Mouse (Mus musculus) forebrain, embryonic 14.5 days (tissue): ENCODE measurements at regions not wholly inside any gene's neighbourhood (a gene's known extent, or its start where the extent isn't known, plus 50 kb on each side); places are given as distances from the start of the nearest gene placed in this dataset.

ENCODE experiments used
- ATAC-seq: fragments of 200-750 bp; cut with Nextera tagmentation; 2 replicates; pipeline ENCODE4 v1.8.0; 2017; ENCODE audit warnings: mild to moderate bottlenecking, moderate library complexity
- DNase-seq: peaks from one replicate; pipeline ENCODE4 v3.0.0-alpha.2; 2015; ENCODE audit warnings: low spot score
- H3K27ac ChIP-seq: fragments of 300-500 bp; sonication (generic); 2 replicates; pipeline ENCODE4 v1.5.1; 2014; ENCODE audit warnings: low read depth, mild to moderate bottlenecking, control low read depth, low read length, moderate library complexity
- H3K27me3 ChIP-seq: fragments of 300-500 bp; sonication (generic); replicated peaks from 2 replicates; pipeline ENCODE4 v1.6.1; 2014; ENCODE audit warnings: low read length, control low read depth, mixed read lengths; ENCODE audit not compliant: control insufficient read depth, insufficient read depth
- H3K36me3 ChIP-seq: fragments of 300-500 bp; sonication (generic); 2 replicates; pipeline ENCODE4 v1.6.1; 2014; ENCODE audit warnings: low read length, control low read depth; ENCODE audit not compliant: control insufficient read depth, insufficient read depth
- H3K4me1 ChIP-seq: fragments of 300-500 bp; sonication (generic); 2 replicates; pipeline ENCODE4 v1.6.1; 2014; ENCODE audit warnings: antibody characterized with exemption, low read length, control low read depth; ENCODE audit not compliant: control insufficient read depth, insufficient read depth
- H3K4me2 ChIP-seq: fragments of 300-500 bp; sonication (generic); 2 replicates; pipeline ENCODE4 v1.6.1; 2014; ENCODE audit warnings: mild to moderate bottlenecking, control low read depth, low read length
- H3K4me3 ChIP-seq: fragments of 300-500 bp; sonication (generic); 2 replicates; pipeline ENCODE4 v1.5.1; 2014; ENCODE audit warnings: low read depth, low read length, control low read depth
- H3K9ac ChIP-seq: fragments of 300-500 bp; sonication (generic); 2 replicates; pipeline ENCODE4 v1.6.1; 2014; ENCODE audit warnings: mild to moderate bottlenecking, low read length, control low read depth, moderate library complexity
- H3K9me3 ChIP-seq: fragments of 300-500 bp; sonication (generic); replicated peaks from 2 replicates; pipeline ENCODE4 v1.6.1; 2016; ENCODE audit warnings: low read length, control low read depth, mixed read lengths; ENCODE audit not compliant: control insufficient read depth
- WGBS: fragments of 180-500 bp; shearing (Covaris S2); extraction: QIAGEN DNeasy Blood & Tissue Kit; methylation state at CpG from one replicate; pipeline ENCODE4 v1.1.7; 2014; 5-methylcytosine and 5-hydroxymethylcytosine counted together

- peak; percentile 67; the same call in 1 of the 2 replicates for ATAC-seq
- no peak overlapping the region for H3K9ac ChIP-seq
- H3K4me3 ChIP-seq: no peak overlapping the region
Observed at GRCm38 (mm10) chr12:118594781-118595574, 251.2 kb upstream of the Sp8 start.

GRCm38 (mm10) chr12:118583829-118584628 is 262.1 kb upstream of the Sp8 start:
- ATAC-seq (peak; percentile 89), DNase-seq (peak; percentile 78)
- Histone ChIP-seq H3K27ac (no peak overlapping the region), H3K4me1 (peaks cover 2% of the 10 kb centered on the region; the same call in 1 of the 2 replicates), H3K4me2 (no peak overlapping the region), H3K9ac (no peak overlapping the region), H3K36me3 (no peaks in the 10 kb centered on the region), H3K9me3 (no peaks in the 10 kb centered on the region), H3K27me3 (no peaks in the 10 kb centered on the region), H3K4me3 (no peak overlapping the region)
- WGBS: 60% methylated on average over 12 of the region's 12 CpGs

More at GRCm38 (mm10) chr12:118594781-118595574, 251.2 kb upstream of the Sp8 start:
- 20% methylated on average over 18 of the region's 18 CpGs for WGBS
- Histone ChIP-seq H3K27me3 (0 out of 2 replicates have a peak, but pooled peaks cover 2% of the 10 kb centered on the region), H3K9me3 (no peaks in the 10 kb centered on the region), H3K36me3 (no peaks in the 10 kb centered on the region), H3K27ac (no peak overlapping the region), H3K4me1 (0 out of 2 replicates have a peak, but pooled peaks cover 4% of the 10 kb centered on the region), H3K4me2 (peak overlapping the region; percentile 36; the same call in 1 of the 2 replicates)
- peak; percentile 16 for DNase-seq

GRCm38 (mm10) chr12:118569811-118570210 is 268.6 kb upstream of the Sp4 start:
- Histone ChIP-seq H3K27ac (no peak overlapping the region), H3K4me2 (no peak overlapping the region), H3K9me3 (no peaks in the 10 kb centered on the region), H3K4me3 (no peak overlapping the region), H3K9ac (no peak overlapping the region), H3K36me3 (no peaks in the 10 kb centered on the region), H3K4me1 (0 out of 2 replicates have a peak, but pooled peaks cover under 1% of the 10 kb centered on the region), H3K27me3 (no peaks in the 10 kb centered on the region)
- peak; percentile 67 for DNase-seq
- WGBS: 81% methylated on average over 2 of the region's 2 CpGs
- peak; percentile 48; the same call in 1 of the 2 replicates for ATAC-seq

GRCm38 (mm10) chr12:118566681-118567080 is 265.4 kb upstream of the Sp4 start:
- ATAC-seq (no peak), DNase-seq (no peak)
- Histone ChIP-seq H3K36me3 (no peaks in the 10 kb centered on the region), H3K27me3 (no peaks in the 10 kb centered on the region), H3K4me3 (no peak overlapping the region), H3K27ac (no peak overlapping the region), H3K9me3 (no peaks in the 10 kb centered on the region), H3K4me2 (no peak overlapping the region), H3K4me1 (peaks cover 11% of the 10 kb centered on the region), H3K9ac (no peak overlapping the region)

GRCm38 (mm10) chr12:118564394-118565112 is 263.3 kb upstream of the Sp4 start:
- Histone ChIP-seq H3K36me3 (no peaks in the 10 kb centered on the region), H3K9me3 (no peaks in the 10 kb centered on the region), H3K4me2 (no peak overlapping the region), H3K9ac (no peak overlapping the region), H3K4me1 (peaks cover 11% of the 10 kb centered on the region), H3K27me3 (no peaks in the 10 kb centered on the region), H3K27ac (peak overlapping the region; percentile 31), H3K4me3 (no peak overlapping the region)
- DNase-seq: peak; percentile 79
- ATAC-seq: peak; percentile 83
- WGBS: 17% methylated on average over 9 of the region's 9 CpGs

- WGBS: 55% methylated on average over 2 of the region's 2 CpGs
- Histone ChIP-seq H3K27me3 (no peaks in the 10 kb centered on the region), H3K27ac (no peak overlapping the region), H3K9me3 (no peaks in the 10 kb centered on the region), H3K9ac (no peak overlapping the region), H3K4me1 (peaks cover 11% of the 10 kb centered on the region), H3K4me2 (no peak overlapping the region), H3K36me3 (no peaks in the 10 kb centered on the region), H3K4me3 (no peak overlapping the region)
- DNase-seq (no peak), ATAC-seq (no peak)
Observed at GRCm38 (mm10) chr12:118562226-118562625, 261.0 kb upstream of the Sp4 start.

- Histone ChIP-seq H3K27me3 (no peaks in the 10 kb centered on the region), H3K4me1 (no peaks in the 10 kb centered on the region), H3K9ac (no peak overlapping the region), H3K27ac (no peak overlapping the region), H3K9me3 (no peaks in the 10 kb centered on the region), H3K4me2 (no peak overlapping the region), H3K4me3 (no peak overlapping the region), H3K36me3 (no peaks in the 10 kb centered on the region)
- DNase-seq (no peak), ATAC-seq (no peak)
- WGBS: 92% methylated on average over 1 of the region's 1 CpGs
Observed at GRCm38 (mm10) chr12:118549071-118549470, 247.8 kb upstream of the Sp4 start.

GRCm38 (mm10) chr12:118540336-118540735 is 239.1 kb upstream of the Sp4 start:
- H3K36me3 ChIP-seq: no peaks in the 10 kb centered on the region
- H3K27me3 ChIP-seq: no peaks in the 10 kb centered on the region
- H3K4me3 ChIP-seq: no peak overlapping the region
- no peak for DNase-seq
- H3K4me1 ChIP-seq: no peaks in the 10 kb centered on the region
- no peak overlapping the region for H3K9ac ChIP-seq
- no peak for ATAC-seq
- H3K9me3 ChIP-seq: no peaks in the 10 kb centered on the region
- 40% methylated on average over 6 of the region's 6 CpGs for WGBS
- no peak overlapping the region for H3K27ac ChIP-seq
- H3K4me2 ChIP-seq: no peak overlapping the region
